Mouse (Mus musculus) embryonic facial prominence, embryonic 15.5 days (tissue): ENCODE data around the gene Rasgef1a. TPM values are rescaled to one million over a fixed set of nuclear protein-coding genes. Genes with fewer than 3 reads are reported as not detected.

Experiments used
- ATAC-seq: fragments of 200-750 bp; cut with Nextera tagmentation; 2 replicates; pipeline ENCODE4 v1.8.0; 2017; ENCODE audit warnings: low read depth, moderate TSS enrichment; ENCODE audit not compliant: insufficient number of reproducible peaks, low FRiP score, low TSS enrichment
- H3K27ac ChIP-seq: fragments of 300-500 bp; sonication (generic); replicated peaks from 2 replicates; pipeline ENCODE4 v1.5.1; 2015; ENCODE audit warnings: mild to moderate bottlenecking, inconsistent platforms
- H3K27me3 ChIP-seq: fragments of 300-500 bp; sonication (generic); 2 replicates; pipeline ENCODE4 v1.6.1; 2015; ENCODE audit warnings: inconsistent platforms
- H3K36me3 ChIP-seq: fragments of 300-500 bp; sonication (generic); 2 replicates; pipeline ENCODE4 v1.6.1; 2015; ENCODE audit warnings: mild to moderate bottlenecking, inconsistent platforms
- H3K4me1 ChIP-seq: fragments of 300-500 bp; sonication (generic); 2 replicates; pipeline ENCODE4 v1.6.1; 2015; ENCODE audit warnings: inconsistent platforms
- H3K4me2 ChIP-seq: fragments of 300-500 bp; sonication (generic); replicated peaks from 2 replicates; pipeline ENCODE4 v1.6.1; 2015; ENCODE audit warnings: mild to moderate bottlenecking, inconsistent platforms
- H3K4me3 ChIP-seq: fragments of 300-500 bp; sonication (generic); replicated peaks from 2 replicates; pipeline ENCODE4 v1.5.1; 2015; ENCODE audit warnings: mild to moderate bottlenecking, inconsistent platforms
- H3K9ac ChIP-seq: fragments of 300-500 bp; sonication (generic); 2 replicates; pipeline ENCODE4 v1.6.1; 2015; ENCODE audit warnings: inconsistent platforms
- H3K9me3 ChIP-seq: fragments of 300-500 bp; sonication (generic); replicated peaks from 2 replicates; pipeline ENCODE4 v1.6.1; 2016; ENCODE audit warnings: inconsistent platforms
- WGBS: fragments of 180-500 bp; shearing (Covaris S2); methylation state at CpG from one replicate; pipeline ENCODE4 v1.1.7; 2015; 5-methylcytosine and 5-hydroxymethylcytosine counted together
- microRNA-seq: library from miRNA; unstranded; fragments of <30 nt; microRNA quantifications from one replicate; pipeline ENCODE4, GENCODE M21; 2016; ENCODE audit warnings: borderline number of aligned reads
- polyA plus RNA-seq: library from polyadenylated mRNA; unstranded; fragments of >200 nt; fragmentation: Nextera tagmentation; extraction: Ambion mirVana; gene quantifications from 2 replicates; pipeline ENCODE4 v1.2.1, GENCODE M21; 2015

Gene Rasgef1a
- polyA plus RNA-seq, 1 experiment from 2014 or later: 0.73 TPM

DNA sequence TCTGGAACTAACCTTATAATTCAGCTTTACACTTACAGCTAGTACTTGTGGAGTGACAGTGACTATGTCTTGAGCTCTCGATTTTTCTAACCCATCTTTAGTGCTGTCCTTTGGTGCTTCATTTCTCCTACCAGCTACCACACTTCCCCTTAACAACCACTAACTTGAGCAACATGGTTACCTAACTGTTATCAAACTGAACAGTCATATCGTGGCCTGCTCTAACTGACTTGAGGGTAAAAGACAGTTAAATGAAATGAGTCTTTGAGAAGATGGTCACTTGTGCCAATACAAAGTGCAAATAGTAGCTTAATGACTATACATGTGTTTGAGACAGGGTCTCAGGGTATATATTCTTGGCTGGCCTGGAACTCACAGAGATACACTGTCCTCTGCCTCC, 125.9 kb downstream of the Rasgef1a start:
- WGBS: 82% methylated on average over 2 of the region's 2 CpGs
- Histone ChIP-seq H3K9me3 (no peaks in the 10 kb centered on the region), H3K36me3 (no peaks in the 10 kb centered on the region), H3K27ac (no peak overlapping the region), H3K4me2 (no peak overlapping the region), H3K4me3 (no peak overlapping the region), H3K27me3 (no peaks in the 10 kb centered on the region), H3K9ac (no peak overlapping the region), H3K4me1 (peaks cover 3% of the 10 kb centered on the region; the same call in 1 of the 2 replicates)
- ATAC-seq: no peak

DNA sequence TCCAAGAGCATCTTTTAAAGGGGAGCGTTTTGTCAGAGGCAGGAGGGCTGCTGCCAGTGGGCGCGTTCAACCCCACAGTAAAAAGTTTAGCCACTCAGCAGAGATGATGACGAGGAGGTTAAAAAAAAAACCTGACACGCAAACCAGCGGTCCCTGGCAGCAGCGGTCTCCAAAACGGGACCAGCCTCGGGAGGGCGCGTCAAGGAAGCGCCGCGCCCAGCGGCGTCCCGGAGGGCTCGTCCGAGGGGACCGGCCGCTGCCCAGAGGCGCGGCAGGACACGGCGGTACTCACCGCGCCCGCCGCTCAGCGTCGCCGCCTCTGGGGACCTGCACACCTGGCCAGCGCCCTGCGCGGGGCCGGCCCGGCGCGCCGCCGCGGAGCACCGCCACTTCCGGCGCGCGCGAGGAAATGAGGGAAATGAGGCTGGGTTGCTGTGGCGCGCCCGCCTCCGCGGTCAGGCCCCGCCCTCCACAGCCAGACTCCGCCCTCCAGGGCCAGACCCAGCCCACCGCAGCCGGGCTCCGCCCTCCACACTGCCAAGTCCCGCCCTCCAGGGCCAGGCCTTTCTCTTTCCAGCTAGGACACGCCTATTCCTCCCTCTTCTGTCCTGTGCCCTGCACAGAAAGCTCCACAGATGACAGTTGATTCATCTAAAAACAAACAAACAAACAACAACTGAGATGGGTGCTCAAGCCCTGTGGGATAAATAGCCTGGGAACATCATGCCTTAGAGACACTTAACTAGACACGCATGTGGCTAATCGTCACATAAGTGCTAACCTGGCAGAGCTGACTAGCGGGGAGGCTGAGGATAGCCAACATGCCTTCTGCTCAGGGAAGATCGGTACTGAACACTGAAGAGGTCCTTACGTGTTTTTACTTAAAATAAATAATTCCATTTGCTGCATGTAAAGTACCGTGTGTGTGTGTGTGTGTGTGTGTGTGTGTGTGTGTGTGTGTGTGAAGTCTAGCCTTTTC, 127.8 kb downstream of the Rasgef1a start, which contains the start of gene Csgalnact2:
TSS of gene Csgalnact2 (minus strand) at position 410 of the 979 bp plus-strand sequence.
- H3K27me3 ChIP-seq: no peaks in the 10 kb centered on the region
- no peaks in the 10 kb centered on the region for H3K9me3 ChIP-seq
- H3K36me3 ChIP-seq: no peaks in the 10 kb centered on the region
- H3K4me1 ChIP-seq: peaks cover 3% of the 10 kb centered on the region; the same call in 1 of the 2 replicates
- peak within 1 kb of the TSS; percentile 69 for H3K9ac ChIP-seq
- peak within 1 kb of the TSS; percentile 85 for H3K27ac ChIP-seq
- peak; percentile 99 for ATAC-seq
- 5% methylated on average over 64 of the region's 66 CpGs for WGBS
- H3K4me3 ChIP-seq: peak within 1 kb of the TSS; percentile 83
- H3K4me2 ChIP-seq: peak within 1 kb of the TSS; percentile 63

DNA sequence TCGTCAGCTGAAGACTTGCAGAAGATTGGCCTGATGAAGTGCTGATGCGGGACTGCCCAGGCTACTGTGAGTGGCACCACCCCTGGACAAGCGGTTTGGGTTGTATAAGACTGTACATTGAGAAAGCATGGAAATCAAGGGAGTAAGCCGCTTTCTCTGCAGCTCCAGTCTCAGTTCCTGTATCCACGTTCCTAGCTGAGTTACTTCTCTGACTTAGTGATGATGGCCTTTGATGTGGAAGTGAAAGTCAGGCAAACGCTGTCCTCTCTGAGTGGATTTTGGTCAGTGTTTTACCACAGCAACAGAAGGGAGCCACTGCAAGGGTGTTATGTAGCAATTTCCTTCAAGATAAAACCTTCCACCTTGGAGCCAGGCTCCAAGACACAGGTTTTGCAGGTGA, 129.7 kb downstream of the Rasgef1a start:
- H3K4me2 ChIP-seq: no peak overlapping the region
- H3K4me3 ChIP-seq: no peak overlapping the region
- no peaks in the 10 kb centered on the region for H3K36me3 ChIP-seq
- H3K9me3 ChIP-seq: no peaks in the 10 kb centered on the region
- H3K4me1 ChIP-seq: peaks cover 3% of the 10 kb centered on the region; the same call in 1 of the 2 replicates
- 89% methylated on average over 6 of the region's 6 CpGs for WGBS
- no peak for ATAC-seq
- no peak overlapping the region for H3K9ac ChIP-seq
- no peaks in the 10 kb centered on the region for H3K27me3 ChIP-seq
- no peak overlapping the region for H3K27ac ChIP-seq

Small RNAs within 50 kb of the gene (microRNA-seq; reads per million reads assigned to microRNA genes)
- gene Mir7044: not detected

Other genes starting within 250 kb of the Rasgef1a start
- 123 TPM in 2 replicates for gene Zfp637, start 170.3 kb upstream of the Rasgef1a start, polyA plus RNA-seq
- gene Zfp239, start 149.3 kb upstream of the Rasgef1a start, polyA plus RNA-seq: 7.6 and 9.8 TPM in 2 replicates
- 585 and 603 TPM in 2 replicates for gene Hnrnpf, start 111.1 kb upstream of the Rasgef1a start, polyA plus RNA-seq
- gene Fxyd4, start 73.7 kb upstream of the Rasgef1a start, polyA plus RNA-seq: 3.4 and 4.4 TPM in 2 replicates
- 16.8 and 17.4 TPM in 2 replicates for gene Csgalnact2, start 127.7 kb downstream of the Rasgef1a start, polyA plus RNA-seq
- gene Ret, start 186.3 kb downstream of the Rasgef1a start, polyA plus RNA-seq: 1.8 and 3.0 TPM in 2 replicates